Mouse (Mus musculus): ENCODE results near the gene Bmper. TPM values are rescaled to one million over a fixed set of nuclear protein-coding genes. Genes with fewer than 3 reads are reported as not detected.
A peak's percentile ranks its signal among the peaks of the same experiment; 100 is the strongest.

The Bmper gene
- polyA plus RNA-seq, 1 experiment from 2014 or later = 13.4 TPM

- Histone ChIP-seq H3K9me3 (replicated peaks; ENCODE audit: low read length) (no peaks in the 10 kb centered on the region), H3K36me3 (ENCODE audit: insufficient read depth, low read length) (no peaks in the 10 kb centered on the region), H3K27me3 (ENCODE audit: insufficient read depth, low read length) (no peaks in the 10 kb centered on the region), H3K27ac (no peak overlapping the region), H3K4me2 (ENCODE audit: low read length) (no peak overlapping the region), H3K4me3 (replicated peaks; ENCODE audit: low read depth, low read length) (no peak overlapping the region), H3K9ac (ENCODE audit: low read depth, low read length) (no peak overlapping the region), H3K4me1 (replicated peaks; ENCODE audit: insufficient read depth, low read length) (no peaks in the 10 kb centered on the region)
- TF ChIP-seq CTCF (IDR thresholded peaks at IDR 0.05; ENCODE audit: low read depth) = peak; percentile 39; the same call in 1 of the 2 replicates
- WGBS = 96% methylated on average over 2 of the region's 2 CpGs
- ATAC-seq (replicated peaks; ENCODE audit: low FRiP score, low read depth) (no peak), DNase-seq (ENCODE audit: low spot score) (no peak)
Measured at GRCm38 (mm10) chr9:23419107-23419506, 196.2 kb downstream of the Bmper start.

- Histone ChIP-seq H3K4me2 (ENCODE audit: low read length) (no peak overlapping the region), H3K4me1 (replicated peaks; ENCODE audit: insufficient read depth, low read length) (no peaks in the 10 kb centered on the region), H3K4me3 (replicated peaks; ENCODE audit: low read depth, low read length) (no peak overlapping the region), H3K27ac (no peak overlapping the region), H3K36me3 (ENCODE audit: insufficient read depth, low read length) (no peaks in the 10 kb centered on the region), H3K9me3 (replicated peaks; ENCODE audit: low read length) (no peaks in the 10 kb centered on the region), H3K9ac (ENCODE audit: low read depth, low read length) (no peak overlapping the region), H3K27me3 (ENCODE audit: insufficient read depth, low read length) (no peaks in the 10 kb centered on the region)
- TF ChIP-seq CTCF (IDR thresholded peaks at IDR 0.05; ENCODE audit: low read depth) = no peak
- no peak for DNase-seq (ENCODE audit: low spot score)
- ATAC-seq (replicated peaks; ENCODE audit: low FRiP score, low read depth) = no peak
- 80% methylated on average over 1 of the region's 1 CpGs for WGBS
Measured at GRCm38 (mm10) chr9:23423748-23424147, 200.9 kb downstream of the Bmper start.

- no peaks in the 10 kb centered on the region for H3K36me3 ChIP-seq (ENCODE audit: insufficient read depth, low read length)
- no peak overlapping the region for H3K9ac ChIP-seq (ENCODE audit: low read depth, low read length)
- no peak for DNase-seq (ENCODE audit: low spot score)
- no peak overlapping the region for H3K4me3 ChIP-seq (replicated peaks; ENCODE audit: low read depth, low read length)
- H3K4me2 ChIP-seq (ENCODE audit: low read length) = no peak overlapping the region
- no peaks in the 10 kb centered on the region for H3K4me1 ChIP-seq (replicated peaks; ENCODE audit: insufficient read depth, low read length)
- no peak for ATAC-seq (replicated peaks; ENCODE audit: low FRiP score, low read depth)
- no peaks in the 10 kb centered on the region for H3K9me3 ChIP-seq (replicated peaks; ENCODE audit: low read length)
- no peak for TF ChIP-seq CTCF (IDR thresholded peaks at IDR 0.05; ENCODE audit: low read depth)
- no peak overlapping the region for H3K27ac ChIP-seq
- no peaks in the 10 kb centered on the region for H3K27me3 ChIP-seq (ENCODE audit: insufficient read depth, low read length)
- WGBS = 94% methylated on average over 2 of the region's 2 CpGs
Measured at GRCm38 (mm10) chr9:23432631-23433030, 209.8 kb downstream of the Bmper start.

- no peaks in the 10 kb centered on the region for H3K4me1 ChIP-seq (replicated peaks; ENCODE audit: insufficient read depth, low read length)
- no peaks in the 10 kb centered on the region for H3K27me3 ChIP-seq (ENCODE audit: insufficient read depth, low read length)
- H3K4me2 ChIP-seq (ENCODE audit: low read length) = no peak overlapping the region
- no peaks in the 10 kb centered on the region for H3K36me3 ChIP-seq (ENCODE audit: insufficient read depth, low read length)
- H3K27ac ChIP-seq = no peak overlapping the region
- no peak overlapping the region for H3K4me3 ChIP-seq (replicated peaks; ENCODE audit: low read depth, low read length)
- WGBS = 92% methylated on average over 3 of the region's 3 CpGs
- no peak overlapping the region for H3K9ac ChIP-seq (ENCODE audit: low read depth, low read length)
- no peak for DNase-seq (ENCODE audit: low spot score)
- H3K9me3 ChIP-seq (replicated peaks; ENCODE audit: low read length) = no peaks in the 10 kb centered on the region
- TF ChIP-seq CTCF (IDR thresholded peaks at IDR 0.05; ENCODE audit: low read depth) = no peak
- no peak for ATAC-seq (replicated peaks; ENCODE audit: low FRiP score, low read depth)
Measured at GRCm38 (mm10) chr9:23433238-23433637, 210.4 kb downstream of the Bmper start.

GRCm38 (mm10) chr9:23436751-23437150 is 213.9 kb downstream of the Bmper start:
- peak; percentile 33 for DNase-seq (ENCODE audit: low spot score)
- WGBS = 28% methylated on average over 6 of the region's 6 CpGs
- TF ChIP-seq CTCF (IDR thresholded peaks at IDR 0.05; ENCODE audit: low read depth) = no peak
- no peaks in the 10 kb centered on the region for H3K36me3 ChIP-seq (ENCODE audit: insufficient read depth, low read length)
- no peak overlapping the region for H3K4me2 ChIP-seq (ENCODE audit: low read length)
- ATAC-seq (replicated peaks; ENCODE audit: low FRiP score, low read depth) = no peak
- no peaks in the 10 kb centered on the region for H3K9me3 ChIP-seq (replicated peaks; ENCODE audit: low read length)
- H3K4me3 ChIP-seq (replicated peaks; ENCODE audit: low read depth, low read length) = no peak overlapping the region
- H3K27ac ChIP-seq = no peak overlapping the region
- no peaks in the 10 kb centered on the region for H3K27me3 ChIP-seq (ENCODE audit: insufficient read depth, low read length)
- no peak overlapping the region for H3K9ac ChIP-seq (ENCODE audit: low read depth, low read length)
- no peaks in the 10 kb centered on the region for H3K4me1 ChIP-seq (replicated peaks; ENCODE audit: insufficient read depth, low read length)

- H3K4me2 ChIP-seq (ENCODE audit: low read length) = no peak overlapping the region
- H3K4me3 ChIP-seq (replicated peaks; ENCODE audit: low read depth, low read length) = no peak overlapping the region
- no peak overlapping the region for H3K27ac ChIP-seq
- no peaks in the 10 kb centered on the region for H3K36me3 ChIP-seq (ENCODE audit: insufficient read depth, low read length)
- no peak for TF ChIP-seq CTCF (IDR thresholded peaks at IDR 0.05; ENCODE audit: low read depth)
- 73% methylated on average over 9 of the region's 9 CpGs for WGBS
- ATAC-seq (replicated peaks; ENCODE audit: low FRiP score, low read depth) = no peak
- no peak for DNase-seq (ENCODE audit: low spot score)
- no peaks in the 10 kb centered on the region for H3K4me1 ChIP-seq (replicated peaks; ENCODE audit: insufficient read depth, low read length)
- no peaks in the 10 kb centered on the region for H3K9me3 ChIP-seq (replicated peaks; ENCODE audit: low read length)
- no peaks in the 10 kb centered on the region for H3K27me3 ChIP-seq (ENCODE audit: insufficient read depth, low read length)
- no peak overlapping the region for H3K9ac ChIP-seq (ENCODE audit: low read depth, low read length)
Measured at GRCm38 (mm10) chr9:23438662-23439061, 215.8 kb downstream of the Bmper start.

GRCm38 (mm10) chr9:23442168-23442567 is 219.3 kb downstream of the Bmper start:
- no peak overlapping the region for H3K9ac ChIP-seq (ENCODE audit: low read depth, low read length)
- no peak overlapping the region for H3K27ac ChIP-seq
- H3K4me1 ChIP-seq (replicated peaks; ENCODE audit: insufficient read depth, low read length) = no peaks in the 10 kb centered on the region
- DNase-seq (ENCODE audit: low spot score) (no peak), ATAC-seq (replicated peaks; ENCODE audit: low FRiP score, low read depth) (no peak)
- no peaks in the 10 kb centered on the region for H3K36me3 ChIP-seq (ENCODE audit: insufficient read depth, low read length)
- H3K9me3 ChIP-seq (replicated peaks; ENCODE audit: low read length) = no peaks in the 10 kb centered on the region
- H3K27me3 ChIP-seq (ENCODE audit: insufficient read depth, low read length) = no peaks in the 10 kb centered on the region
- no peak overlapping the region for H3K4me2 ChIP-seq (ENCODE audit: low read length)
- 58% methylated on average over 5 of the region's 5 CpGs for WGBS
- no peak overlapping the region for H3K4me3 ChIP-seq (replicated peaks; ENCODE audit: low read depth, low read length)
- no peak for TF ChIP-seq CTCF (IDR thresholded peaks at IDR 0.05; ENCODE audit: low read depth)
